Mouse (Mus musculus) thymus, adult 2 months (tissue): ENCODE results near the gene Sept10.

ENCODE experiments used
- CTCF ChIP-seq: fragments of 200-500 bp; IDR thresholded peaks from 2 replicates; pipeline ENCODE4 v1.5.1; 2012; ENCODE audit warnings: mild to moderate bottlenecking, control low read depth, low read length, moderate library complexity, borderline replicate concordance; ENCODE audit not compliant: control insufficient read depth, poor library complexity, insufficient read depth; ENCODE audit errors: extremely low read depth
- POLR2A ChIP-seq: fragments of 200-500 bp; IDR thresholded peaks from 2 replicates; pipeline ENCODE4 v1.6.1; 2012; ENCODE audit warnings: mild to moderate bottlenecking, low read length, control low read depth, moderate library complexity; ENCODE audit not compliant: control insufficient read depth, poor library complexity, insufficient read depth; ENCODE audit errors: extremely low read depth

DNA sequence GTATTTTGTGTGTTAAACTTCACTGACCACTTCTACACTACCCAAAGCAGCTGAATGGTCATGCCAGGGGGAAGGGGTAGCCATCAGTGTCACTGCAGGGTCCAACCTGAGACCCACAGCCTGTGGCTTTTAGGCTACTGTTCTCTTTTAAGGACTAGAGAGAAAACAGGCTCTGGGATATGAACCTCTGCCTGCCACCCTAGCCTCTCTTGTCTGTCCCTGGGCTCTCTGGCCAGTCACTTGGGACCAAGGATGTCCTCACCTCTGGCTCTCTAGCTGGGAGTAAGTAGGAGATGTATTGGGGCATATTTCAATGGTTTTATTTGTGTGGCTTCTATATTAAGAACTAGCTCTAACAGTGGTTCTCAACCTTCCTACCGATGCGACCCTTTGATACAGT, 101.8 kb downstream of the Sept10 start:
- TF ChIP-seq POLR2A (no peak), CTCF (no peak)
